Mouse (Mus musculus) naive thymus-derived CD4-positive, alpha-beta T cell, adult 2 months (primary cell): ENCODE measurements at regions not wholly inside any gene's neighbourhood (a gene's known extent, or its start where the extent isn't known, plus 50 kb on each side); places are given as distances from the start of the nearest gene placed in this dataset.

Source experiments
- DNase-seq: peaks from one replicate; pipeline ENCODE4 v3.0.0-alpha.2; 2011; ENCODE audit warnings: low read depth

DNA sequence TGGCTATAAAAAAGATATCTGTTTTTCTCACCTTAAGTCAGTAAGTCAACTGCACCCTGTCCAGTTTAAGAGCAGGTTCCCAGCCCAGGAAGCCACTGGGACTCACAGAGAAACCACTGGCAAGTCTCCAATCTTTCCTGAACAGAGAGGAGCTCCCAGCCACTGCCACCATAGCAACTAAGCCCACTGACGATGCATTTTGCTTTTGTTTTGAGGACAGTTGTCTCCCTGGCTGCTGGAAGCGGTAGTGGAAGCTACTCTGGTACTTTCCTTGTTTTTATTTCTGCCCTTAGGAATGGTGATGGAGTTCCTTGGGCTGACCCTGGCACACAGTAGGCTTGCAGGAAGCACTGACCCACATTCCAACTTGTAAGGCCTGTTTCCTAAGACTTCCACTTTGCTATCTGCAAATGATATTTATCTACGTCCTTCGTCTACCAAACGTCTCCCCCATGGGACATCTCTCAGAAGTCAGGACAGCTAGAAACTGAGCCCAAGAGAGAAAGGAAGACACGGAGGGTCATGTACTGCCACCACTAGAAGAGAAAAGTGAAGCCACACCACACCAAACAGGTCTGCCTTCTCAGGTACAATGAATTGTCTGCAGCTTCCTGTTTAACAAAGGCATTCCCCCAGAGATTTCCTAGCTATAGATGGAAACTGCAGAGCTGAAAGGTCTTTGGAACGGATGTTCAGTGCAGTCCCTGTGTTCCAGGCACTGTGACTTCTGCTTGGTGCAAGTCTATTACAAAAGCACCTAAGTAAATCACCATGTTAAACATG, 125.7 kb upstream of the Fmo9 start:
- no peak for DNase-seq

DNA sequence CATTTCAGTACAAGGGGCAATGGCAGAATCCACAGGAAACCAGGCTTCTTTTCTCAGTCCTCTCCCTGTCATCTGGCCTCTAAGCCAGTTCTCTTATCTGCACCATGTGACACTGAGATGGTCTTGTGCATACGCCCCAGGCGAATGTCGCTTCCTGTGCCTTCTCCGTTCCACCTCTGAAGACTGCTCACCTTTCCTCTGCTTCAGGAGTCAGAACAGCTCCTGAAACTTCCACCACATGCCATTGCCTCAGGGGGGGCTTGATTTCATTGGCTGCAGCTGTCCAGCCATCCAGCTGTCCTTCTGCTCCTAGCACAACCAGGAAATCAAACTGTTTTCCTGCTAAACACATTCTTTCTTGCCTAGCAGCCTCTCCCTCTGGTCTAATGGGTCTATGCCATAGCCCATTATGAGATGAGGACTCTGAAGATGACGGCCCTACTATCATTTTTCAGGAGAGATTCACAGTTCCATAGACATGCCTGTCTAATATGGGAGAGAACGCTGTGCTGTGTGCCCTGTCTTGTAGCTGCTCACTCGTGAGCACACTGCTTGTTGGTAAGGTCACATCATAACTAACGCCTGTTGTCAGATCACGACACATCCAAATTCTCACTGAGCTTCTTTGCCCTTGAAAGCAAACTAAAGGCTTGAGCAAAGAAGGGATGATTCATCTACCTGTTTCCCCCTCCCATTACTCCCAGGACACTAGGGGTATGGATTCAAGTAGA, 129.9 kb upstream of the Fmo9 start:
- no peak for DNase-seq

DNA sequence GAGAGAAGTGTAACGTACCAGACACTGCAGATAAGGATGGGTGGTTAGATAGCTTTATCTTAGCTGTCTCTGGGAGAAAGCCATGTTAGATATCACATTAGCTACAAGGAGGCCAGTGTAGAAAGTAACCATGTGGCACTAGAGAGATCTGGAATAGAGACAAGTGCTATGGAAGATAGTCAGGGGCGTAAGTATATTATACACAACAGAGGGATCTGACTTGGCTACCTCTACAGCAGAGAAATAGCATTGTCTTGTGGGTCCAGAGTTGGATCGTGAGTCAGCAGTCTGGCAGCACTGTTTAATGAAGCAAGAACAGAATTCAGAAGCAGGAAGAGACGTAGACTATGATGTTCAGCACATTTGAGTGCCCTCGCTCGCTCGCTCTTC, 130.4 kb upstream of the Fmo9 start:
- DNase-seq, result no peak

DNA sequence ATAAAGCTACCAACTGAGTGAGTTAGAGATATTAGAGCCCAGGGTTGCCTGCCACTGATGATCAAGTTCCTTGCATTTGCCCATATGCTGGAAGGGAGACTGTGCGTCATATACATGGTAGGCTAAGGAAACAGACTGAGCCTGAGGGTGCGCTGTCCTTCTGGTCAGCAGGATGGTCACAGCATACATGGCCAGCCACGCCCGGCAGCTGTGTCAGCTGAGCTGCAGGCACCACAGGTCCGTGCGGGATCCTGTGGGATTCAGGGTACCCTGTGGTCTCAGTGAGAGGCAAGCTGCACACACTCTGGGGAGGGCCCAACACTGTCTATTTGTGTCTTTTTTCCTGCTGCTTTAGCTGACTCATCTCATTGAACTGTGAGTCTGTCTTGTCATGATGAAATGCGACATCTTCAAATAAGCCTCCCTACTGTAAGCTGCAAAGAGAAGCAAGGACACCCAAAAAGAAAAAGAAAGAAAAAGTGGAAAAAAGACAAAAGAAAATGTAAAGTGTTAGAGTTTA, 131.3 kb upstream of the Fmo9 start:
- no peak for DNase-seq

DNA sequence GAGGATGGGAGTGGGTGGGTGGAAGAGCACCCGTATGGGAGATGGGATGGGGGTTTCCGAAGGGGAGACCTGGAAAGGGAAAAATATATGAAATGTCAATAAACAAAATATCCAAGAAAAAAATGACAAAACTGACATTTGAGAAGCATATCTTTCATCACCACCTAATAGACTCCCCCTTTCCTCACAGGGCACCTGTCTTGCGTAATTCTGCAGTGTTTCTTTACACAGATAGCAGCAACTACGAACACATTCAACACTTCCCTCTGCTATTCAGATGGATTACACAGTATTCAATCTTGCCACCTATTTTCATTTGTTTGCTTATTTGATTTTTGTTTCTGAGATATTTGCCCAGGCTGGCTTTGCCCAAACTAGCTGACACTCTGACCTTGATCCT, 136.3 kb upstream of the Fmo9 start:
- DNase-seq, result no peak

DNA sequence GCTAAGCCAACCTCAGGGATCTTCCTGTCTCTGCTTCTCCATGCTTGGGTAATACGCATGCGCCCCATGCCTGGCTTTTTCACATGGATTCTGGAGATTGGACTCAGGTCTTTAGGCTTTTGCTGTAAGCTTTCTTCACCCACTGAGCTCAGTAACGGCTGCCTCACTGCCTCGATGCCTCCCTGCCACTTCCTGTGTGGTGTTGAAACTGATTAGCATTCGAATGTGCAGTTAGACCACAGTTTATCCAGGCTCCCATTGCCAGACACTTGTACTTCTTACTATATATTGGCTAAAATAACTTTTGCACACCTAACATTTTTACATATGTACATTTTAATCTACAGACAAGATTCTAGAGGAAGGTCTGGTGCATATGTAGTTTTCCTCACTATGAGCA, 137.0 kb upstream of the Fmo9 start:
- no peak for DNase-seq

DNA sequence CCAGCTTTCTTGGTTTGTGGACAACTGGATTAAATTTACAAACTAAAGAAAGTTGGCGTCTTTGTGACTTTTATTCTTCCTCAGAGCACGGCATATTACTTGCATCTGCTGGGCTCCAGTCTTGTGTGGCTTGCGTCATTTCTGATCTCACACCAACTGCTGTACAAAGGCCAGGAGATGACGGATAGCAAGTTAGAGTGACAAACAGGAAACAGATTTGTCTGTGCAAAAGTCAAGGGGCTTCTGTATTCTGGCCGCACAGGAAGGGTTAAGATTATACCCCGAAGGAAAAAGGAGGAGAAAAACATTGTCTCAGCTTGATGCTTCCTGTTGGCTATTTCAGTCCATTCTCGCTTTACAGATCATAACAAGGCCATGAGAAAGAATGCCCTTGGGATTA, 137.8 kb upstream of the Fmo9 start:
- DNase-seq, result no peak

DNA sequence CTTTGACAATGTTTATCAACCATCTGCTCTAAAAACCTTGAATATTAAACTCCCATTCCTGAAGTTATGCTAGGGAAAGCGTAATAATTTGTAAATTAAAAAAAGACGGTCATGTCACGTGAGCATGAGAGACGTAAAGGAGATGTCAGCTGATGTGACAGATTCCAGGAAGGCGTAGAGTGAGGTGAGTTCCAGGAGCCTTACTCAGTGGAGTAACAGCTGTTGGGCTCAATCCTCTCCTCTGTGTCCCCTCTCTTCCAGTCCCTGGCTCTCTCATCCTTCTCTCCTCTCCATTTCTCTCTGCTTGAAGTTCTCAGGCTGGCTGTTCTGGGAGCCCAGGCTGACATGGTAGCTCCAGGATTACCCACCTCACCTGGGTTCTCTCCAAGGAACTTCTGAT, 138.4 kb upstream of the Fmo9 start:
- no peak for DNase-seq

DNA sequence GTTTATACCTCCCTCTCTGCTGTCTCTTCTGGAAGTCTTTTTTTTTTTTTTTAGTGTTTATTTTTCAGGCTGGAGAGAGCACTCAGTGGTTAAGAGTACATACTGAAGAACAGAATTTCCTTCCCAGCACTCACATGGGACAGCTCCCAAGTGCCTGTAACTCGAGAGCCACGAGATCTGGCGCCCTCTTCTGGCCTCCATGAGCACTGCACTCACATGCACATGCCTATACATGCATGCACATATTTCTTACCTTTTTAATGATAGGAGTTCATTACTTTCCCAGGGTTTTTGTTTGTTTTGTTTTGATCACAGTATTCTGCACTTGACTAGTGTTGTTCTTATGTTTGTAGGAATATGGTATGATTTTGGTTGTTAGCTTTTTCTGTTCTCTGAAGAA, 139.5 kb upstream of the Fmo9 start:
- DNase-seq, result no peak

DNA sequence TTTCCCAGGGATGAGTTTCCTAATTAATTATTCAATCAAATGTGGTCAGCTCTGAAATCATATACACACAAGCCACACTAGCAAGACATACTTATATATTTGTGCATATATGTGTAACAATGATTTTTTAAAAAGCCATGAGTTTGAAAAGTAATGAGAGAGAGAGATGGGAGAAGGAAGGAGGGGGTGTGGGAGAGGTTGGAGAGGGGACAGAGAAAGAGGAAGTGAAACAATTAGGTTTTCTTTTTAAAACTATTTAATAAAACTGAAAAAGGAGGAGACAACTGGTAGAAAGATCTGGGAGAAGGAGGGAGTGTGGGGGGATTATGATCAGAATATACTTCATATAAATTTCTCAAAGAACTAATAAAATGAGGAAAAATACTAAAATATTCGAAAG, 155.7 kb upstream of the Fmo9 start:
- DNase-seq, result no peak

DNA sequence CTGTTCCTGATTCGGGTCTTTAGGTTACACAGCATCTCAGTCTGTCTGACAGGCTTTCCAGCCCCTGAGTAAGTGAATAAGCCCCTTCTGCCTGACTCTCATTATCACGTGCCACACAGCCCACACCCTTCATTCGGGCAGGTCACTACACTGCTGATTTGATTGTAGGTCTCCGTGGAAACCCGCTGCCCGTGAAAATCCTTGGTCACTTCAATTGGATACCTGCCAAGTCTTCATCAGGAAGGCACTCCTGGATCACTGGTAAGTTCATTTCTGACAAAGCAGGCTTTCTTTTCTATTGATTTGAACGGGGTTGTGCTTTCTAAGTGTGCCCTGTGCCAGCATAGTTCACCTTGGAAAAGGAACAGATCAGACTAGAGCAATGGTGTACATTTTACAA, 158.2 kb upstream of the Fmo9 start:
- DNase-seq, result no peak

DNA sequence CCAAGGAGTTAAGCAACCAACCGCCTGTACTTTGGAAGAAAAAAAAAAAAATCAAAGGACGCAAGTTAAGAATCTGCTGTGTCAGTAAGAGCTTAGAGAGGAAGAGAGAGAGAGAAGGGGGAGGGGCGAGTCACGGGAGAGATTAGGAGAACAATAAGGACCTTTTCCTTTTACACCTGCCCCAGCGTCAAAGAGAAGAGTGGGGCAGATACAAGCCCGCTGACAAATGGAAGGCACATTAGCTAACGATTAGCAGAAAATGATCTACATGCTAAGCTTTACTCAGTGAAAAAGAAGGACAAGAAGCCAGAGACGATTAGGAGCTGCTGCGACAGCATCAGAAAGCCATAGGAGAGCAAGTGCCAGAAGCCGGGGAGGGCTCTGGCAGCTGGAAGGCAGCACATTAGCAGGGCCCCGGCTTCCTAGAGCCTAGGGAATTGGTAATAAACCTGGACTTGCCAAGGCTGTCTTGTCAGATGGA, 157.8 kb upstream of the Fam78b start:
- peak; percentile 2 for DNase-seq

DNA sequence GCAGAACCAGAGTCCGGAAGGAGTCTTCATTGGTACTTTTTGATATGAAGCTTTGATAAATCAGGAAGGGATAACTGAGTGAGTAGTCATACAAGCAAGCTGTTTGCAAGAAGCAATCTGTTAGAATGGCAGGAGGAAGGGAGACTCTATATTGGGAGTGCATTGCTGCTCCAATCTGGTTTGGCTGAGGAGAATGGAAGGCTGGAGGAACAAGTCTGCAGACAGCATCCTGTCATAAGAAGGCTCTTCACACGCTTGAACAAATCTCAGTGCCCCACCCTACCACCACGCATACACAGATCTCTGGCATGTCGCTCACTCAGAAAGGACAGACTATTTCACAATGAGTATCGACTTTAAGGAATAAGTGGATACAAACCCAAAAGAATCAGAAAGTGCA, 154.7 kb upstream of the Fam78b start:
- DNase-seq, result no peak

DNA sequence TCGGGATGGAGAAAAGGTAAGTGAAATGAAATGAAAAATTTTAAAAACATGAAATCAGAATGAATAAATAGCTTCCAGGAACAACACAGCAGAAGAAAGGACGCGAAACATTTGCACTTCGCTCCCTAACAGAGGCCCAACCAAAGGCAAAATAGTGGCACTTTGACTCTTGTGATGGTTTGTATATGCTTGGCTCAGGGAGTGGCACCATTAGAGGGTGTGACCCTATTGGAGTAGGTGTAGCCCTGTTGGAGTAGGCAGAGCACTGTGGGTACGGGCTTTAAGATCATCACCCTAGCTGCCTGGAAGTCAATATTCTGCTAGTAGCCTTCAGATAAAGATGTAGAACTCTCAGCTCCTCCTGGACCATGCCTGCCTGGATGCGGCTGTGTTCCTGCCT, 154.0 kb upstream of the Fam78b start:
- no peak for DNase-seq

DNA sequence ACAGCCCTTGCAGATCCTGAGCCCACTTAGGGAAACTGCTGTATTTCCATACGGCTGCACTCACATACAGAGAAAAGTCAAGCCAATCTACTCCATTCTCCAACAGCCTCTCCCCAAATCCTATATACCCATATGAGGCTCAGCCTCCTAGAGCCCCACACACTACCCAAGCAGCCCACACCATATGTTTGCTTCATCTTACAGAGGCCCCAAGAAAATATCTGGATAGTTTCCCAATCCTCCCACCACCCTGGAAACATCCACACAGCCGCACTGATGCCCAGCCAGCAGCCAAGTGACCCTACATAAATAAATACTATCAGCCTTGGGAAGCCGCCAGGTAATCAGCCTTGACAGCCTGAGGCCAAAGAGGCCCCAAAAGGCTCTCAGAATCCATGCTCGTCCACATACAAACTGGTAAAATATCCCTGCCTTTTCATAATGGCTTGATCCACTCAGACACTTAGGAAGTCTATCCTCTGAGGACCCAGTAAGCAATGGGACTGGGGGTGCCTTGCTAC, 153.1 kb upstream of the Fam78b start:
- DNase-seq, result no peak

DNA sequence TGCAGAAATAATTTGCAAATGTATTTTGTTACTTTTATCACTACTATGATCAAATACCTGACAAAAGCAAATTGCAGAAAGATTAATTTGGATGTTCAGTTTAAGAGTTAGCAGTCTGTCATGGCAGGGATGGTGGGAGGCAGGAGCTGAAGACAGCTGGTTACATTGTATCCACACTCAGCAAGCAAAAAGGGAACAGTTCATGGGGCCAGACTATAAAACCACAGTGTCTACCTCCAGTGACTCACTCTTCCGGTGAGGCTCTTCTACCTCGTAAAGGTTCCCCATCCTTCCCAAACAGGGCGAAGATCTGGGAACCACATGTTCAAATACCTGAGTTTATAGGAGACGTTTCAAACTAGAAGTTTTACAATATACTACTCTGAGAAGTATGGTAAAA, 145.2 kb upstream of the Fam78b start:
- DNase-seq, result no peak

DNA sequence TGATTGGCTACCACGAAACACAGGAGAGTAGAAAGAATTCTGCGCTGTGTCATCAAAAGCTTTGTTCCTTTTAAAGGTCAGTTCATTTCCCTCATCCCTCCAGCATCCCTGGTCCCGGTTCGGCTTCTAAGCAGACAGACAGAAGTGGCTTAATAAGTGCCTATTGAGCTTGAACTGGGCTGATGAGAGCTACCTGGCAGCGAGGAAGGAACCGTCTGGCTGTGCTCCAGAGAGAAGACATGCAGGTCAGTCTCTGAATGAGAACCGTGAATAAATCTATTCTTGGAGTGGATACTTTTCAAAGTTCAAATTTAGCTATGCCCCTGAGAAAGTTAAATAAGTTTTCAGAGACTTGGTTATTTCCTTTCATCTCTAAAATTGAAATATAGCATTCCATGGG, 135.0 kb upstream of the Fam78b start:
- no peak for DNase-seq

DNA sequence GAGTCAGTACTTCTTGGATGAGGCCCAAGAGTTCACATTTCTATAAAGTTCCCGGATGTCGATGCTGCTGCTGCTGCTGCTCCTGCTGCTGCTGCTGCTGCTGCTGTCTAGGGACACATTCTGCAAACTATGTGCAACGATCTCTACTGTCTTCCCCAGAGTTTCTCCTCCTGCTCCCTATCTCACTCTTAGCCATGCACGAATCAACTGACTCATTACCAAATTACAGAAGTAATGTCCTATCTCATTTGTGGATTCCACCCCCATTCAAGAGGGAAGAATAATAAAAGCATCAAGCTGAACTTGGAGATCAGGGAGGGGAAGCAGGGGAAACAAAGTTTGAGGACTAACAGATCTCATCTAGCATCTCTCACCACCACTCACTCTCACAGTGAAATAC, 130.0 kb upstream of the Fam78b start:
- DNase-seq, result no peak

DNA sequence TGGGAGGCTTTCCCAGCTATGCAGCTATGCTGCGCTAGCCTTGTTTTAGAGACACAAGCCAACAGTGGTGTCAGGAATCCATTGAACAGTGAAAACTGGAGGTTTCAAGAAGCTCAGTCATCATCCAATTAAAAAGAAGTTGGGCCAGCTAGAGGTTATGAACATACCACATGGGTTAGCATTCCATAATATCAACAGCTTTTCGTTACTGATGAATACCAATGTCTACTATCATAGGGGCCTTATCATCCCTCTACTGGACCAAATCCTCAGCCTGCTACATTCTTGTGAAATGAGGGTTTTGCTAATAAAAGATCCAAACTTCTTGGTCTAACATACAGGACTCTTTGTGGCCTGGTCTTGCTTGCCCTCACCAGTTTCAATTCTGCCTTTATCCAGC, 124.8 kb upstream of the Fam78b start:
- no peak for DNase-seq

DNA sequence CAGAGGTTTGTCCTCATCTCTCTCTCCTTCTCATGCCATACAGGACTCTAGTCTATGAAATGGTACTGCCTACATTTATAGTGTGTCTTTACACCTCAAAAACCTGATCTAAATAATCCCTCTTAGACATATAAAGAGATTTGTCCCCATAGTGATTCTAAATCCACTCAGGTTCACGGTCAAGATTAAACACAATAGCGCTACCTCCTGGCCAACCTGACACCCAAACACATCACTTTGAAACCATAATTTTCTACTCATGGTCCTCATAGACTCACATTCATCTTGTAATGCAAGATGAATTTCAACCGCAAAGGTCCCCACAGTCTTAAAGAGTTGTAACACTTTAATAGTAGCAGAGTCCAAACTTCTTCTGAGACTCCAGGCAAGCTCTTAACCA, 118.0 kb upstream of the Fam78b start:
- DNase-seq, result no peak

DNA sequence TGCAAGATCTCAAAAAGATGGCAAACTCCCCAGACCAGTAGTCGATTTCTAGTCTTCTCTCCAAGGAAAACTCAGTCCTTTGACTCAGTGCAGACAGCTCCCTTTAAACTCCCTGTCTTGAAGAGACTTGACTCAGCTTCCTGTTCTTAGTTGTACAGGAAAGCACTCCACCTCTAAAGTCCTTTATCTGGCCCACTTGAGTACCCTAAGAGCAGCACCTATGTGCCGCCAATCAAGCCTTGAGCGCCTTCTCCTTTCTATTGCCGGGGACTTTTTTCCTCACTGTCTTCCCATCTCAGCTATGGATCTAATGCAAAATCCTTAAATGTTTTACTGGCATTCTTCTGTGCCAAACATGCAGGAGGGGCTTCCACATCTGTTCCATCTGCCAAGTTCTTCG, 105.3 kb upstream of the Fam78b start:
- DNase-seq, result no peak

DNA sequence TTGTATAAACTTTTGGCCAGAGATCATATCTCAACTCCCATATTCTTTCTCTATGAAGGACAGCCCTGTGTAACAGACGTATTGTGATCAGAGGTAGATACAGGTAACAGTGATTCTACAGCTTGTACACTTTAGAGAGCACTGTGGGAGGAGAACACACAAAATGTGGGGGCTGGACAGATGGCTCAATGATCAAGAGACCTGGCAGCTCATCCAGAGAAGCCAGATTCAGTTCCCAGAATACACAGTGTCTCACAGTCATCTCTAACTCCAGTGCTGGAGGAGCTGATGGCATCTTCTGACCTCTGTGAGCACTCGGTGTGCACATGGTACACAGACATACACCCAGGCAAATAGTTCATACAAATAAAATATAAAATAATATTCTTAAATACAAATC, 102.5 kb upstream of the Fam78b start:
- no peak for DNase-seq

DNA sequence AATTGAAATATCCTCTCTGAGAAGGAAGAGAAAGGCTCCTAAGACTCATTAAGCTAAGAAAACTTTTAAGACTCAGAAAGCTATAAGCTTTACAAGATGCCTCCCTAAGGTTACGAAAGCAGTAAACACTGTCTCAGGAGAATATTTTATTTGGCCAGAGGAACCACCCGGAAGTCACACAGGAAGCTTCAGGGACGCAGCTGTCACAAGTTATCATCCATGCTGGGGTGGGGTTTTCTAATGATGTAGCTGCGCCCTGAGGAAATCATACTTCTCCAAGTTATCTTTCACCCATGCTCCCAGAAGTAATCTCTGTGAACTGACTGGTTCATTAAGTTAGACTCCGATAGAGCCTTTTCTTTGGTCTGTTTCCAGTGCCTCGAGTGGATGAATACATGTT, 102.0 kb upstream of the Fam78b start:
- DNase-seq, result no peak
